Mouse (Mus musculus) limb, embryonic 11.5 days (tissue): ENCODE data around the gene Gm28305. TPM values are rescaled to one million over a fixed set of nuclear protein-coding genes. Genes with fewer than 3 reads are reported as not detected.

ENCODE experiments used
- ATAC-seq: fragments of 200-750 bp; cut with Nextera tagmentation; 2 replicates; pipeline ENCODE4 v1.8.0; 2017; ENCODE audit warnings: low read depth; ENCODE audit not compliant: insufficient number of reproducible peaks, low FRiP score, low TSS enrichment
- DNase-seq: peaks from one replicate; pipeline ENCODE4 v3.0.0-alpha.2; 2015; ENCODE audit warnings: low spot score
- H3K27ac ChIP-seq: fragments of 300-500 bp; sonication (generic); replicated peaks from 2 replicates; pipeline ENCODE4 v1.5.1; 2014; ENCODE audit warnings: low read depth, mild to moderate bottlenecking, low read length
- H3K27me3 ChIP-seq: fragments of 300-500 bp; sonication (generic); 2 replicates; pipeline ENCODE4 v1.6.1; 2014; ENCODE audit warnings: mild to moderate bottlenecking, low read length, mixed read lengths; ENCODE audit not compliant: control insufficient read depth, insufficient read depth
- H3K36me3 ChIP-seq: fragments of 300-500 bp; sonication (generic); 2 replicates; pipeline ENCODE4 v1.6.1; 2014; ENCODE audit warnings: mild to moderate bottlenecking, low read length, moderate library complexity, mixed read lengths; ENCODE audit not compliant: control insufficient read depth, insufficient read depth
- H3K4me1 ChIP-seq: fragments of 300-500 bp; sonication (generic); 2 replicates; pipeline ENCODE4 v1.6.1; 2014; ENCODE audit warnings: low read length, mixed read lengths; ENCODE audit not compliant: control insufficient read depth, insufficient read depth
- H3K4me2 ChIP-seq: fragments of 300-500 bp; sonication (generic); 2 replicates; pipeline ENCODE4 v1.6.1; 2014; ENCODE audit warnings: low read depth, mild to moderate bottlenecking, moderate library complexity; ENCODE audit not compliant: severe bottlenecking
- H3K4me3 ChIP-seq: fragments of 300-500 bp; sonication (generic); 2 replicates; pipeline ENCODE4 v1.5.1; 2014; ENCODE audit warnings: low read depth, low read length
- H3K9ac ChIP-seq: fragments of 300-500 bp; sonication (generic); 2 replicates; pipeline ENCODE4 v1.6.1; 2014; ENCODE audit warnings: mild to moderate bottlenecking, low read length
- H3K9me3 ChIP-seq: fragments of 300-500 bp; sonication (generic); 2 replicates; pipeline ENCODE4 v1.6.1; 2016; ENCODE audit warnings: low read length; ENCODE audit not compliant: control insufficient read depth
- WGBS: fragments of 180-500 bp; shearing (Covaris S2); extraction: QIAGEN DNeasy Blood & Tissue Kit; methylation state at CpG from one replicate; pipeline ENCODE4 v1.1.7; 2014; 5-methylcytosine and 5-hydroxymethylcytosine counted together
- polyA plus RNA-seq: library from polyadenylated mRNA; unstranded; fragments of >200 nt; fragmentation: Nextera tagmentation; extraction: Ambion mirVana; gene quantifications from 2 replicates; pipeline ENCODE4 v1.2.1, GENCODE M21; 2014

Gene Gm28305
- polyA plus RNA-seq, 1 experiment from 2014 or later, result not detected

DNA sequence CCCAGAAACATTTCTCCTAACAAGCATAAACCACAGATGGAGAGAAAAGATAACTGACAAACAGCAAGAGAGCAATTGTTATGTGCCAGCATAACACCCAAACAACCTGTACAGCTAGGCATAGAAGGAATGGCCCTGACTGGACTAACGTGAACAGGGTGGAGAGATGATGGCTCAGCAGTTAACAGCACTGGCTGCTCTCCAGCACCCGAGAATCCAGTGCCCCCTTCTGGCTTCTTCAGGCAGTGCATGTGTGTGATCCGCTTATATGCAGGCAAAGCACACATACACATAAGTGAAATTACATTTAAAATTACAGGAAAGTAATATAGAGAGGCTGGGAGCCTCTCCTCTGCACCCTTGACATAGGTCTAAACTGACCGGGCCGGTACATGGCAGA is 38.9 kb downstream of the Gm28305 start:
- Histone ChIP-seq H3K4me3 (no peak overlapping the region), H3K36me3 (no peaks in the 10 kb centered on the region), H3K4me2 (no peak overlapping the region), H3K27ac (no peak overlapping the region), H3K9ac (no peak overlapping the region), H3K9me3 (no peaks in the 10 kb centered on the region), H3K4me1 (no peaks in the 10 kb centered on the region), H3K27me3 (no peaks in the 10 kb centered on the region)
- WGBS, result 48% methylated on average over 5 of the region's 5 CpGs
- DNase-seq, result peak; percentile 78
- no peak for ATAC-seq

DNA sequence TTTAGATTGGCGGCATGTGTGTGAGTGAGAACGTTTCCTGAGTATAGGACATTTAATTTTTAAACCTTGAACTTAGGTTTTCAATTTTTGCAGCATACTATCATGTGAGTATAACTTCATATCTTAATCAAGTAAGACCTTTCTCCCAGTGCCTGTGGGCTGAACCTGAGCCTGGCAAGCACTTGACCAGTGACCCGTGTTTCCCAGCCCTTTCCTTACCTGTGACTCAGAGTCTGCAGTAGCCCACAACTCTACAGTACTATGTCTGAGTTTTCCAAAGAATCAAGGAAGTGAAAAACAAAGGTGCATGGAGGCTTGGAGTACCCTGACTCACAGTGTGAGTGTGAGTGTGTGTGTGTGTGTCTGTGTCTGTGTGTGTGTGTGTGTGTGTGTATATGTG is 39.6 kb downstream of the Gm28305 start:
- WGBS, result 77% methylated on average over 3 of the region's 3 CpGs
- H3K9ac ChIP-seq, result no peak overlapping the region
- no peak overlapping the region for H3K4me3 ChIP-seq
- no peak overlapping the region for H3K27ac ChIP-seq
- no peaks in the 10 kb centered on the region for H3K36me3 ChIP-seq
- ATAC-seq (no peak), DNase-seq (no peak)
- H3K4me1 ChIP-seq, result no peaks in the 10 kb centered on the region
- no peak overlapping the region for H3K4me2 ChIP-seq
- no peaks in the 10 kb centered on the region for H3K27me3 ChIP-seq
- no peaks in the 10 kb centered on the region for H3K9me3 ChIP-seq

DNA sequence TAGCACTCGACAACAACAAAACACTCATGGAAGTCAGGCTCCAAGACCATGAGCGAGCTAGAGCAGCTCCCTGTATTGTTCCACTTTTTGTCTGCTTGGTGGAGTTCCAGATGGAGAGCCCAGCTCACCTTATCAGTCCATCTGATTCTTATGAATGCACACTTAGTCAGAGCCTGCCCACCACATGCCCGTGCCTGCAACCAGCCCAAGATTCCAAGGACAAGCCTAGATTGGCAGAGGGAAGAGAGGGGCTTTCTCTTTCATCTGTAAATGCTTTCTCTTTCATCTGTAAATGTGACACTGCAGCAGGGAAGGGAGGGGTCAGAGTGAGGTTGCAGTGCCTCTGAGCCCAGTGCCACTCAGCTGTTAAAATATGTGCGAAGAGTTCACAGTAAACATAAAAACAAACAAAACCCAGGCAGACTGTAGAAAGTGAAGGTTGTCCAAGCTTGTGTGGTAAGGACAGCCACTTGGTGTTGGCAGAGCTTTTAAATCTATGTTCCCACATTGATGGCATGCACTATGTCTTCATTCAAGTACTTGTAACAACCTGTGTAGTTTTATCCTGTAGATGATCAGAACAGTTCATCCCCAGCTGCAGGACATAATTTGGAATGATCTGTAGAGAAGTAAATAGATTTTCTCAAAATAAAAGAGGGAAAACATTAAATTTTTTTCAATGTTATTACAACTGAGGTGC is 45.4 kb downstream of the Gm28305 start:
- Histone ChIP-seq H3K4me1 (no peaks in the 10 kb centered on the region), H3K4me3 (no peak overlapping the region), H3K36me3 (no peaks in the 10 kb centered on the region), H3K9me3 (no peaks in the 10 kb centered on the region), H3K4me2 (no peak overlapping the region), H3K27me3 (no peaks in the 10 kb centered on the region), H3K9ac (no peak overlapping the region), H3K27ac (no peak overlapping the region)
- DNase-seq (no peak), ATAC-seq (no peak)
- WGBS, result 45% methylated on average over 4 of the region's 4 CpGs

DNA sequence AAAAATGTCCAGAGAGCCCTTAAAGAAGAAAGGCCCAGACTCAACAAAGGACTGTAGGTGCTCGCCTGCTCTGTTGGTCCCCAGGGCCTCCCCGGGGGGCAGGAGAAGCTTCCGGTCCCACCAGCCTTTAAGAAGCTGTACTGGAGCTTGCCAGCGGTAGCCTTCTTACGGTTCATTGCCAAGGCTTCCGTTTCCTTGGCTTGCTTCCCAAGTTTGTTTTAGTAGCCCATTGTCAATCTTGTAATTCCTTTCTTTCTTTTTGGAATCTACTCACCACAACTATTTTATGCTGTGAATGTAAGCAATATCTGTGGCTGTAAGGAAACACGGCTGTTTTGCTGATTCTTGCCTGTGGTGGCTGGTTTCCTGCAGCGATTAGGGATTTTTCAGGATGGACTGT is 48.1 kb downstream of the Gm28305 start:
- WGBS, result 87% methylated on average over 8 of the region's 8 CpGs
- Histone ChIP-seq H3K27ac (no peak overlapping the region), H3K4me2 (no peak overlapping the region), H3K9ac (no peak overlapping the region), H3K27me3 (no peaks in the 10 kb centered on the region), H3K9me3 (no peaks in the 10 kb centered on the region), H3K4me3 (no peak overlapping the region), H3K36me3 (no peaks in the 10 kb centered on the region), H3K4me1 (no peaks in the 10 kb centered on the region)
- no peak for DNase-seq
- ATAC-seq, result no peak

DNA sequence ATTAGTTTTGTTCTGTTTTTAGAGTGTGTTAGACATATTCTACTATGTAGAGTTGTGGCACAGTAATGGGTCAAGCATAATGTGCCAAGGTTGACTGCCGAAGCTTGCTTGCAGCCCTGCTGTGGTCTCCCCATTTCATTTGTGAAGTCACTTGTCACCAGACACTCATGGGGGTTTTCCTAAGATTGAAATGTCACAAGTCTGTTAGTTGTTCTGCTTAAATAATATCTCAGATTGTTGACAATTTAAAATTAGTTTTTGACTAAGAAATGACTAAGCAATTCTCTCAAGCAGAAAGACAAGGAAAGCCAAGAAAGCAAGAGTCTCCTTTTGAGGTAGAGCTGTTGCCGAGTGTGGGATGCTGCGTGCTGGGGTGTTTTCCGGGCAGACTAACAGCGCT is 52.5 kb downstream of the Gm28305 start:
- DNase-seq (no peak), ATAC-seq (no peak)
- no peak overlapping the region for H3K9ac ChIP-seq
- H3K27me3 ChIP-seq, result no peaks in the 10 kb centered on the region
- H3K27ac ChIP-seq, result no peak overlapping the region
- no peak overlapping the region for H3K4me2 ChIP-seq
- 93% methylated on average over 5 of the region's 5 CpGs for WGBS
- no peaks in the 10 kb centered on the region for H3K36me3 ChIP-seq
- H3K4me1 ChIP-seq, result no peaks in the 10 kb centered on the region
- H3K9me3 ChIP-seq, result no peaks in the 10 kb centered on the region
- no peak overlapping the region for H3K4me3 ChIP-seq

DNA sequence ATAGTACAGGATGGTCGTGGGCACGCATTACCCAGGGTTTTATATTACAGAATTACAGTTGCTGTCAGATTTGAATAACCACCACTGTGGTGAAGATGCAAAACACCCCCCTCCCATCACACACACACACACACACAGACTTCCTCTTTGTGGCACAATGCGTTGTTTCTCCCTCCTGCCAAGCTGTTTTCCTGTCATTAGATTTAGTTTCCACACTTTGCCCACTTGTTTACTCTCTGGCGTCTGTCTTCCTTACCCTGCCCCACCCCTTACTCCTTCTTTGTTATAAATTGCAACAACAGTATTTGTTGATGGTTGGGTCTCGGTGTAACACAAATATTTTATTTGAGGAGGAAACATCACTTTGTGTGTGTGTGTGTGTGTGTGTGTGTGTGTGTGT is 57.8 kb downstream of the Gm28305 start:
- 73% methylated on average over 5 of the region's 5 CpGs for whole genome bisulfite sequencing
- no peak overlapping the region for H3K4me2 ChIP-seq
- DNase-seq, result no peak
- H3K4me3 ChIP-seq, result no peak overlapping the region
- no peak overlapping the region for H3K9ac ChIP-seq
- no peaks in the 10 kb centered on the region for H3K36me3 ChIP-seq
- H3K4me1 ChIP-seq, result no peaks in the 10 kb centered on the region
- ATAC-seq, result no peak
- H3K9me3 ChIP-seq, result no peaks in the 10 kb centered on the region
- no peak overlapping the region for H3K27ac ChIP-seq
- H3K27me3 ChIP-seq, result no peaks in the 10 kb centered on the region

DNA sequence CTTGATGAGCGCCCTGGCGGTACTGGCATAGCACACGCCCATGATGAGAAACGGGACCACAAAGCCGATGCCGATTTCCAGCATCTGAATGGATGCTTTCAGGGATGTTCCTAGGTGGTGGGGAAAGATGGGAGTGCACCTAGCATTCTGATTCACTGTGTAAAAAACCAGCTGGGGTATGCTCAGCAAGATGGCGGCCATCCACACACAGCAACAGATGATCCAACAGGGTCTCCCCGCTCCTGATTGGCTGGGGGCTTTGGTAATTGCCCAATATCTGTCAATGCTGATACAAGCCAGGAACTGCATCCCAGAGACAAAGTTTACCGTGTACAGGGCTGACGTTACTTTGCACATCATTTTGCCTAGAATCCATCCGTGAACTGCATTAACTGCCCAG is 58.6 kb downstream of the Gm28305 start:
- WGBS, result 88% methylated on average over 11 of the region's 11 CpGs
- H3K4me2 ChIP-seq, result no peak overlapping the region
- ATAC-seq, result no peak
- H3K9ac ChIP-seq, result no peak overlapping the region
- H3K27ac ChIP-seq, result no peak overlapping the region
- no peak for DNase-seq
- H3K27me3 ChIP-seq, result no peaks in the 10 kb centered on the region
- H3K4me1 ChIP-seq, result no peaks in the 10 kb centered on the region
- H3K9me3 ChIP-seq, result no peaks in the 10 kb centered on the region
- no peak overlapping the region for H3K4me3 ChIP-seq
- H3K36me3 ChIP-seq, result no peaks in the 10 kb centered on the region

DNA sequence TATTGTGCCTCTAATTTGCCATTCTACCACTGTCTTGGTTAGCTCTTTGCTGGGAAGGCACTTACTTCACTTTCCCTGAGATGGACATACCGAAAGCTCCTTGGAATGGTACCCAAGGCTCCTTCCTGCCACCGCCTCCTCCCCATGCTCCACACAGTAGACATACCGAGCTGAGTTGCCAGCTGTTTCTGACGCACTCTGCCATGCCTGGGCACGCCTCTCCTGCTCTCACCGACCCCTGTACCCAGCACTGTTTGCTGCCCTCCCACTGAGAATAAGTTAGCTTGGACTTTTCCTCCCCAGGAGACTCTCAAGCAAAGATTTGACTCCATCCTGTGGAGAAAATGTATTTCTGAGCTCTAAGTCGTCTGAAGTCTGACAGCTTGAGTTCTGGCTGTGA is 60.4 kb downstream of the Gm28305 start:
- no peaks in the 10 kb centered on the region for H3K27me3 ChIP-seq
- H3K9me3 ChIP-seq, result no peaks in the 10 kb centered on the region
- no peak for ATAC-seq
- H3K4me2 ChIP-seq, result no peak overlapping the region
- no peaks in the 10 kb centered on the region for H3K36me3 ChIP-seq
- 53% methylated on average over 7 of the region's 7 CpGs for WGBS
- no peak overlapping the region for H3K4me3 ChIP-seq
- DNase-seq, result no peak
- H3K4me1 ChIP-seq, result no peaks in the 10 kb centered on the region
- no peak overlapping the region for H3K27ac ChIP-seq
- no peak overlapping the region for H3K9ac ChIP-seq

DNA sequence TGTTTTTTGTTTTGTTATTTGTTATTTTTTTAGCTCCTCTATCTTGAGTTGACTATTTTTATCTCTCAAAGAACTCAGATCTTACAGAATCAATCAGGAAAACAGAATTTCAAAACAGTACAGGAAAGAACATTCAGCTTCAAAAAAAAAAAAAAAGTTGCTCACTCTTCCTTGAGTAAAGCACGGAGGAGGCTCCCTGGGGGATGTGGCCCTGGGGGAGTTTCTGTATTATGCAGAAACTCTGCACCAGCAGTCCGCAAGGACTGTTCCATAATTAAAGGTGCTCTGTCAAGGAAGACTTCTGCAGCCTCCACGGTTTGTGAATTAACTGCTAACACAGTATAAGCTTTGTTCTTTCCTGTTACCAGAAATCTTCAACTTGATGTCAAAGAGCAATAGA is 61.0 kb downstream of the Gm28305 start:
- ATAC-seq, result no peak
- WGBS, result 54% methylated on average over 3 of the region's 3 CpGs
- no peaks in the 10 kb centered on the region for H3K27me3 ChIP-seq

More for the DNA sequence above, 61.0 kb downstream of the Gm28305 start:
- H3K4me3 ChIP-seq, result no peak overlapping the region
- no peaks in the 10 kb centered on the region for H3K36me3 ChIP-seq
- no peak overlapping the region for H3K27ac ChIP-seq
- no peak overlapping the region for H3K9ac ChIP-seq
- DNase-seq, result no peak
- no peaks in the 10 kb centered on the region for H3K9me3 ChIP-seq
- H3K4me1 ChIP-seq, result no peaks in the 10 kb centered on the region
- H3K4me2 ChIP-seq, result no peak overlapping the region
